ENCODE assay signal across 20 mouse cellular contexts in the genomic region with DNA sequence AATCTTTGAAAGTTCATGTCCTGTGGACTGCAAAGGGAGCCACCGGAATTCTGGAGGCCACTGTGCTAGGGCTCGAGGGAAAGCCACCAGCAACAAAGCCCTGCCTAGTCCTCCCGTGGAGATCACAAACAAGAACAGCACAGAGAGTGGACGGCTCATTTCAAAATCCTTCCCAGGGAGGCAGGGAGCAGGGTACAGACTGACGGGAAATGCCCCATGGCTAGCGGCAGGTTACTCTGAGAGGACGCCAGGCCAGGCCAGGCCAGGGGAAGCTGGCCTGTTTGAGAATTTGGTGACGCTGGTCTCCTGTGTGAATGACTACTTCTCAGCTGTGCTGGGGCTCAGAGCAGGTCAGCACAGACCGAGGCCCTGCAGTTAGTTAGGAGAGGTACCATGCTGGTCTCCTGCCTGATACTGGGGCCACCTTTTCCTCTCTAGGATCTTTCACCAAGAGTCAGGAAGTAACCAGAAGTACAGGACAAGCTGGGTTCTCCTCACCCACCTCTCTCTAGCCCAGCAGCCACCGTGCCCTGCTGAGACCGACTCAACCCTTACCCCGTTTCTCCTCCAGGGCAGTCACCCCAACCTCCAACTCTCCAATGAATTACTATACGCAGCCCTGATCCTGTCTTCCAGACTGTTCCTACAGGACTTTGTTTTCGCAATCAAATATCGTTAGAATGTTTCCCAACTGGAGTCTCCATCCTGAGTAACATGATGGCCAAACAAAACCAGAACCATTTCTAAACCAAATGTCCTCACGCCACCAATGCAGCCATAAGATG. TPM values are rescaled to one million over a fixed set of nuclear protein-coding genes. Genes with fewer than 3 reads are reported as not detected.
DNase-seq lines count a peak whose midpoint lies in the region; ATAC-seq and TF ChIP-seq lines count a peak whose summit lies in the region.
"Had no signal": no experiment of that assay in that cellular context is flagged by ENCODE, and none has a peak within 500 bp of the region (broad histone marks: within the 10 kb centered on the region; RNA-seq: fewer than 3 reads in every experiment).

No protein-coding gene starts in this region.

- H3K36me3 ChIP-seq in kidney, embryonic 16.5 days (ENCODE audit: insufficient read depth, low read length) = peaks cover 34% of the 10 kb centered on the region
- peaks cover 4% of the 10 kb centered on the region; the same call in 1 of the 2 replicates for H3K36me3 ChIP-seq in liver, adult 2 months (ENCODE audit: control insufficient read depth, insufficient read depth, low read length)
- H3K36me3 ChIP-seq in liver, embryonic 11.5 days (ENCODE audit: control insufficient read depth, insufficient read depth, low read length) = peaks cover 32% of the 10 kb centered on the region
- peaks cover 55% of the 10 kb centered on the region for H3K36me3 ChIP-seq in neural tube, embryonic 12.5 days
- peaks cover 38% of the 10 kb centered on the region for H3K36me3 ChIP-seq in liver, postnatal 0 days (replicated peaks; ENCODE audit: insufficient read depth, low read length)

- WGBS in kidney, embryonic 16.5 days = 89% methylated on average over 16 of the region's 16 CpGs
- WGBS in liver, adult 2 months = 70% methylated on average over 16 of the region's 16 CpGs
- 90% methylated on average over 16 of the region's 16 CpGs for WGBS in liver, embryonic 11.5 days
- 91% methylated on average over 16 of the region's 16 CpGs for WGBS in neural tube, embryonic 12.5 days
- whole genome bisulfite sequencing in liver, postnatal 0 days (ENCODE audit: insufficient replicate concordance) = 77% methylated on average over 16 of the region's 16 CpGs

- TF ChIP-seq POLR2A in liver, adult 2 months (IDR thresholded peaks at IDR 0.05; ENCODE audit: extremely low read depth, insufficient read depth, low read length) = no peak

- H3K27ac ChIP-seq in kidney, embryonic 16.5 days (ENCODE audit: low read length) = no peak overlapping the region
- peak overlapping the region; percentile 46 for H3K27ac ChIP-seq in liver, adult 2 months (replicated peaks; ENCODE audit: insufficient read depth, low read depth, low read length)
- no peak overlapping the region; the same call in 1 of the 2 replicates for H3K27ac ChIP-seq in liver, embryonic 11.5 days (ENCODE audit: low read depth, low read length)
- H3K27ac ChIP-seq in neural tube, embryonic 12.5 days = no peak overlapping the region
- no peak overlapping the region for H3K27ac ChIP-seq in liver, postnatal 0 days (ENCODE audit: low read depth)
- H3K27ac ChIP-seq: embryonic facial prominence, embryonic 10.5 days; forebrain, embryonic 15.5 days; heart, embryonic 15.5 days; hindbrain, embryonic 13.5 days had no signal

- no peak for ATAC-seq in kidney, embryonic 16.5 days (ENCODE audit: low FRiP score, low TSS enrichment)
- ATAC-seq in liver, embryonic 11.5 days (replicated peaks; ENCODE audit: low FRiP score) = no peak
- ATAC-seq in neural tube, embryonic 12.5 days (ENCODE audit: low FRiP score, low read depth) = no peak
- no peak for ATAC-seq in liver, postnatal 0 days
- ATAC-seq: forebrain, embryonic 15.5 days had no signal

- DNase-seq in kidney, adult 11 months = peak; percentile 31
- DNase-seq in liver, adult 2 months (ENCODE audit: extremely low read depth, low read depth, low spot score) = peak; percentile 75
- DNase-seq in liver, embryonic 11.5 days (ENCODE audit: low spot score) = no peak
- no peak for DNase-seq in neural tube, embryonic 10.5 days (ENCODE audit: extremely low spot score, low spot score)
- DNase-seq in liver, postnatal 0 days = peak; percentile 13
- no peak for DNase-seq in spleen, adult 18-20 months
- DNase-seq: adrenal gland, postnatal 10 days; cerebellum, adult 11-12 months; cerebellum, postnatal 10 days; gastrocnemius, postnatal 36 days; heart, adult 18-20 months; heart, postnatal 14 days had no signal

- H3K4me1 ChIP-seq in kidney, embryonic 16.5 days (ENCODE audit: insufficient read depth, low read length) = peaks cover 19% of the 10 kb centered on the region
- H3K4me1 ChIP-seq in liver, adult 2 months (ENCODE audit: control insufficient read depth, insufficient read depth, low read length) = no peaks in the 10 kb centered on the region; the same call in 1 of the 2 replicates
- H3K4me1 ChIP-seq in liver, embryonic 11.5 days (replicated peaks; ENCODE audit: control insufficient read depth, insufficient read depth, low read length) = peaks cover 6% of the 10 kb centered on the region; the same call in 1 of the 2 replicates
- H3K4me1 ChIP-seq in neural tube, embryonic 12.5 days = no peaks in the 10 kb centered on the region
- no peaks in the 10 kb centered on the region; the same call in 1 of the 2 replicates for H3K4me1 ChIP-seq in liver, postnatal 0 days (ENCODE audit: insufficient read depth)
- H3K4me1 ChIP-seq: embryonic facial prominence, embryonic 10.5 days; forebrain, embryonic 15.5 days; hindbrain, embryonic 13.5 days had no signal

- H3K27me3 ChIP-seq in kidney, embryonic 16.5 days (ENCODE audit: insufficient read depth, low read length) = no peaks in the 10 kb centered on the region
- no peaks in the 10 kb centered on the region for H3K27me3 ChIP-seq in liver, adult 2 months (ENCODE audit: control insufficient read depth, insufficient read depth, low read length)
- H3K27me3 ChIP-seq in liver, embryonic 11.5 days (replicated peaks; ENCODE audit: control insufficient read depth, insufficient read depth, low read length) = no peaks in the 10 kb centered on the region
- no peaks in the 10 kb centered on the region for H3K27me3 ChIP-seq in neural tube, embryonic 12.5 days (replicated peaks)
- H3K27me3 ChIP-seq in liver, postnatal 0 days (ENCODE audit: insufficient read depth, low read length) = no peaks in the 10 kb centered on the region
- H3K27me3 ChIP-seq: forebrain, embryonic 15.5 days; heart, embryonic 15.5 days had no signal

- no peak overlapping the region for H3K4me3 ChIP-seq in kidney, embryonic 16.5 days (ENCODE audit: low read length)
- H3K4me3 ChIP-seq in liver, adult 2 months (ENCODE audit: insufficient read depth, low read depth, low read length) = no peak overlapping the region
- no peak overlapping the region for H3K4me3 ChIP-seq in liver, embryonic 11.5 days (ENCODE audit: low read depth, low read length)
- no peak overlapping the region for H3K4me3 ChIP-seq in neural tube, embryonic 12.5 days
- H3K4me3 ChIP-seq in liver, postnatal 0 days (ENCODE audit: low read depth, low read length) = no peak overlapping the region
- H3K4me3 ChIP-seq: embryonic facial prominence, embryonic 10.5 days; forebrain, embryonic 15.5 days; heart, embryonic 15.5 days; hindbrain, embryonic 13.5 days had no signal

- no peak for TF ChIP-seq CTCF in liver, adult 2 months (IDR thresholded peaks at IDR 0.05; ENCODE audit: low read depth, low read length)
- TF ChIP-seq CTCF in liver, postnatal 0 days (IDR thresholded peaks at IDR 0.05; ENCODE audit: low read depth) = no peak

- no peak for TF ChIP-seq EP300 in liver, postnatal 0 days (IDR thresholded peaks at IDR 0.05; ENCODE audit: low read depth)

- no peaks in the 10 kb centered on the region for H3K9me3 ChIP-seq in kidney, embryonic 16.5 days (ENCODE audit: low read length)
- no peaks in the 10 kb centered on the region for H3K9me3 ChIP-seq in liver, embryonic 11.5 days (ENCODE audit: control insufficient read depth, low read length)
- no peaks in the 10 kb centered on the region for H3K9me3 ChIP-seq in neural tube, embryonic 12.5 days
- H3K9me3 ChIP-seq in liver, postnatal 0 days (ENCODE audit: low read length) = no peaks in the 10 kb centered on the region
- H3K9me3 ChIP-seq: embryonic facial prominence, embryonic 10.5 days; forebrain, embryonic 15.5 days; G1E; heart, embryonic 15.5 days; hindbrain, embryonic 13.5 days had no signal

- no peak overlapping the region for H3K4me2 ChIP-seq in kidney, embryonic 16.5 days (replicated peaks; ENCODE audit: low read depth, low read length)
- no peak overlapping the region for H3K4me2 ChIP-seq in liver, embryonic 11.5 days
- H3K4me2 ChIP-seq in neural tube, embryonic 12.5 days (replicated peaks) = no peak overlapping the region
- H3K4me2 ChIP-seq in liver, postnatal 0 days (ENCODE audit: low read depth, low read length) = no peak overlapping the region
- H3K4me2 ChIP-seq: forebrain, embryonic 15.5 days; heart, embryonic 11.5 days; heart, embryonic 15.5 days; hindbrain, embryonic 13.5 days had no signal

- H3K79me2 ChIP-seq in liver, adult 2 months (ENCODE audit: control insufficient read depth, insufficient read depth, low read length) = no peaks in the 10 kb centered on the region

- no peak overlapping the region for H3K9ac ChIP-seq in kidney, embryonic 16.5 days (replicated peaks; ENCODE audit: low read length)
- H3K9ac ChIP-seq in liver, adult 2 months (ENCODE audit: low read depth, low read length) = no peak overlapping the region
- no peak overlapping the region for H3K9ac ChIP-seq in liver, embryonic 11.5 days (ENCODE audit: low read depth, low read length)
- H3K9ac ChIP-seq in neural tube, embryonic 12.5 days = 0 out of 2 replicates have a peak overlapping the region, but pooled peaks have one; percentile 35
- no peak overlapping the region for H3K9ac ChIP-seq in liver, postnatal 0 days (replicated peaks)
- H3K9ac ChIP-seq: forebrain, embryonic 15.5 days; heart, embryonic 15.5 days; hindbrain, embryonic 13.5 days had no signal

RNA-seq across cellular contexts. Expression of gene Mif4gd, which starts 6.2 kb away (rescaled TPM):
- 42.8 and 47.1 TPM in 2 replicates for polyA plus RNA-seq in kidney, embryonic 16.5 days (2015; fragmentation: Nextera tagmentation; extraction: Ambion mirVana)
- total RNA-seq in liver, adult 2 months (2014; rRNA removed) = 35.5 and 40.3 TPM in 2 replicates
- polyA plus RNA-seq in liver, adult 2 months (2012; rRNA removed) = 108 and 132 TPM in 2 replicates
- polyA plus RNA-seq in liver, embryonic 11.5 days (2014; fragmentation: Nextera tagmentation; extraction: Ambion mirVana) = 39.0 and 41.4 TPM in 2 replicates
- 11.6 and 12.5 TPM in 2 replicates for polyA plus RNA-seq in neural tube, embryonic 12.5 days (2016; fragmentation: Nextera tagmentation; extraction: Ambion mirVana)
- polyA plus RNA-seq in liver, postnatal 0 days (2015; fragmentation: Nextera tagmentation; extraction: Ambion mirVana) = 37.9 and 39.9 TPM in 2 replicates

RNA-seq across cellular contexts. Expression of gene Slc25a19, which starts 9.2 kb away (rescaled TPM):
- polyA plus RNA-seq in kidney, embryonic 16.5 days (2015; fragmentation: Nextera tagmentation; extraction: Ambion mirVana) = 51.0 and 56.1 TPM in 2 replicates
- total RNA-seq in liver, adult 2 months (2014; rRNA removed) = 8.9 and 14.5 TPM in 2 replicates
- polyA plus RNA-seq in liver, adult 2 months (2012; rRNA removed) = 19.5 and 21.3 TPM in 2 replicates
- polyA plus RNA-seq in liver, embryonic 11.5 days (2014; fragmentation: Nextera tagmentation; extraction: Ambion mirVana) = 30.2 and 30.9 TPM in 2 replicates
- polyA plus RNA-seq in neural tube, embryonic 12.5 days (2016; fragmentation: Nextera tagmentation; extraction: Ambion mirVana) = 27.5 and 28.2 TPM in 2 replicates
- polyA plus RNA-seq in liver, postnatal 0 days (2015; fragmentation: Nextera tagmentation; extraction: Ambion mirVana) = 6.1 and 6.9 TPM in 2 replicates

RNA-seq across cellular contexts. Expression of gene Gga3, which starts 15.1 kb away (rescaled TPM):
- polyA plus RNA-seq in kidney, embryonic 16.5 days (2015; fragmentation: Nextera tagmentation; extraction: Ambion mirVana) = 24.5 and 26.8 TPM in 2 replicates
- 1.7 and 3.2 TPM in 2 replicates for total RNA-seq in liver, adult 2 months (2014; rRNA removed)
- polyA plus RNA-seq in liver, adult 2 months (2012; rRNA removed) = 5.9 and 8.3 TPM in 2 replicates
- polyA plus RNA-seq in liver, embryonic 11.5 days (2014; fragmentation: Nextera tagmentation; extraction: Ambion mirVana) = 23.6 and 27.4 TPM in 2 replicates
- polyA plus RNA-seq in neural tube, embryonic 12.5 days (2016; fragmentation: Nextera tagmentation; extraction: Ambion mirVana) = 33.7 and 38.5 TPM in 2 replicates
- polyA plus RNA-seq in liver, postnatal 0 days (2015; fragmentation: Nextera tagmentation; extraction: Ambion mirVana) = 3.0 and 3.5 TPM in 2 replicates

RNA-seq across cellular contexts. Expression of gene Mrps7, which starts 15.2 kb away (rescaled TPM):
- 101 and 103 TPM in 2 replicates for polyA plus RNA-seq in kidney, embryonic 16.5 days (2015; fragmentation: Nextera tagmentation; extraction: Ambion mirVana)
- total RNA-seq in liver, adult 2 months (2014; rRNA removed) = 48.1 and 50.4 TPM in 2 replicates
- 32.9 and 39.2 TPM in 2 replicates for polyA plus RNA-seq in liver, adult 2 months (2012; rRNA removed)
- polyA plus RNA-seq in liver, embryonic 11.5 days (2014; fragmentation: Nextera tagmentation; extraction: Ambion mirVana) = 121 and 125 TPM in 2 replicates
- 85.2 and 90.2 TPM in 2 replicates for polyA plus RNA-seq in neural tube, embryonic 12.5 days (2016; fragmentation: Nextera tagmentation; extraction: Ambion mirVana)
- 46.4 and 48.9 TPM in 2 replicates for polyA plus RNA-seq in liver, postnatal 0 days (2015; fragmentation: Nextera tagmentation; extraction: Ambion mirVana)

RNA-seq across cellular contexts. Expression of gene Nup85, which starts 54.7 kb away (rescaled TPM):
- polyA plus RNA-seq in kidney, embryonic 16.5 days (2015; fragmentation: Nextera tagmentation; extraction: Ambion mirVana) = 180 and 184 TPM in 2 replicates
- total RNA-seq in liver, adult 2 months (2014; rRNA removed) = 21.8 and 24.3 TPM in 2 replicates
- polyA plus RNA-seq in liver, adult 2 months (2012; rRNA removed) = 21.9 and 22.4 TPM in 2 replicates
- 277 and 296 TPM in 2 replicates for polyA plus RNA-seq in liver, embryonic 11.5 days (2014; fragmentation: Nextera tagmentation; extraction: Ambion mirVana)
- 141 and 143 TPM in 2 replicates for polyA plus RNA-seq in neural tube, embryonic 12.5 days (2016; fragmentation: Nextera tagmentation; extraction: Ambion mirVana)
- 41.8 and 46.0 TPM in 2 replicates for polyA plus RNA-seq in liver, postnatal 0 days (2015; fragmentation: Nextera tagmentation; extraction: Ambion mirVana)

Comparison
In these comparisons a context has a peak if more than half of its experiments do, and no peak if none do; other contexts are left out.
1. DNase-seq: peak in kidney, adult 11 months (single experiment), liver, adult 2 months (single experiment) and liver, postnatal 0 days (single experiment); none in liver, embryonic 11.5 days (single experiment), neural tube, embryonic 10.5 days (single experiment) and spleen, adult 18-20 months (0 of 2).